Mouse (Mus musculus) brain, embryonic 14.5 days (tissue): ENCODE data around the gene Pole2.

Experiments used
- CTCF ChIP-seq: fragments of 200-500 bp; IDR thresholded peaks from 2 replicates; pipeline ENCODE4 v1.5.1; 2012; ENCODE audit warnings: inconsistent platforms, mild to moderate bottlenecking, moderate library complexity, borderline replicate concordance; ENCODE audit not compliant: insufficient read depth, insufficient read length; ENCODE audit errors: extremely low read depth
- POLR2A ChIP-seq: fragments of 200-500 bp; IDR thresholded peaks from 2 replicates; pipeline ENCODE4 v1.6.1; 2012; ENCODE audit warnings: mild to moderate bottlenecking, inconsistent platforms, borderline replicate concordance; ENCODE audit not compliant: poor library complexity, insufficient read depth, insufficient read length, severe bottlenecking; ENCODE audit errors: extremely low read depth

DNA sequence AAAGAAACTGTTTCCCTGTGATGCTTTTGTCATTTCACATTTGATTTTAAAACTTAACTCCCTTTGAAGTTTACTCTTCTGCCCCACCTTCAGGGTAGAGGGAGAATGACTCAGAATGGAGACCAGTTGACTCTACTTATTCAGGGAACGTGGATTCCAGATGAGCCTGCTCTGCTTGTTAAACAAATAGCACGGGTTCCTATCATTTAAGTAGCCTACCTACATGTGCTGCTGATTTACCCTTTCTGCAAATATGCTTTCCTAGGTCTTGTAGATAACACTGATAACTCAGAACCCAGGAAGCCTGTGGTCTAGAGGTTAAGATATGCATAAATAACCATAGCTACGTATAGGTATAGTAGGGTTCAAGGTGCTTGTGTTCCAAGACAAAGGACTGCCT lies 63.1 kb downstream of the Pole2 start:
- TF ChIP-seq CTCF (no peak), POLR2A (no peak)
